Mouse (Mus musculus) kidney, adult 2 months (tissue): ENCODE data around the gene Stard13.

ENCODE experiments used
- CTCF ChIP-seq: fragments of 200-500 bp; conservative IDR thresholded peaks from 2 replicates; pipeline ENCODE4 v1.5.1; 2011; ENCODE audit warnings: low read depth, mild to moderate bottlenecking, control low read depth, low read length, moderate library complexity, mixed read lengths; ENCODE audit not compliant: insufficient read depth, insufficient read length
- POLR2A ChIP-seq: fragments of 200-500 bp; IDR thresholded peaks from one replicate; pipeline ENCODE4 v1.6.1; 2011; ENCODE audit warnings: low read depth, low read length, control low read depth

DNA sequence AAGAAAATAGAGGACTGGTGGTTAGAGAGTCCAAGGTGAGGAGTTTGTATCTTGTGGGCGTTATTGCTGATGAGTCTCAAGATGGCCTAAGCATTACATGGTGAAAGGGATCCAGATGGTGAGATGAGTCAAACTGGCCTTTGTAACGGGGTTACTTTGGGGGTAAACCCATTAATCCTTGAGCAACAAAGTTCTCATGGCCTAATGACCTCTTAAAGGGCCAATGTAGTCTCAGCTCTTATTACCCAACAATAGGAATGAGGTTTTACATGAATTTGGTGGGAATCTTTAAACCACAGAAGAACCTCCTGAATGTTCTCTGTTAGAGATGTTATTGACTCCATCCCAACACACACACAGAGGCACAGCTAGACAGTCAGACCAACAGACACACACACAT is 14.4 kb upstream of the Stard13 start:
- no peak for TF ChIP-seq CTCF
- no peak for TF ChIP-seq POLR2A
